In the genomic region with DNA sequence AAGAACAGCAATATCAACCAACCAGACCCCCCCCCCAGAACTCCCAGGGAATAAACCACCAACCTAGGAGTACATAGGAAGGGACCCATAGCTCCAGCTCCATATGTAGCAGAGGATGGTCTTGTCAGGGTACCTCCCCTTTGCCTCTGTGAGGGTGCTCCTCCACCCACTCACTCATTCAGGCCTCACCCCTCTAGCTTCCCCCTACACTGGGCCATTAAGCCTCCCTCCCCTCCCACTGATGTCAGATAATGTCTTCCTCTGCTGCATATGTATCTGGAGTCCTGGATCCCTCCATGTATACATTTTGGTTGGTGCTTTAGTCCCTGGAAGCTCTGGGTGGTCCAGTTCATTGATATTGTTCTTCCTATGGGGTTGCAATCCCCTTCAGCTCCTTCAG, we compare ENCODE assay signal across 20 mouse cellular contexts.
DNase-seq lines count a peak whose midpoint lies in the region; ATAC-seq lines count a peak whose summit lies in the region.
"Had no signal": no experiment of that assay in that cellular context is flagged by ENCODE, and none has a peak within 500 bp of the region (broad histone marks: within the 10 kb centered on the region; RNA-seq: fewer than 3 reads in every experiment).

No protein-coding gene starts in this region.

- peak; percentile 72 for DNase-seq in heart, adult 11 months
- no peak for DNase-seq in heart, adult 9 months (ENCODE audit: low spot score in 2 of 2)
- no peak for DNase-seq in midbrain, embryonic 11.5 days (ENCODE audit: low spot score, missing footprints)
- DNase-seq: adrenal gland, adult 2 months; adrenal gland, postnatal 10 days; adrenal gland, postnatal 25 days; cerebellum, adult 11 months; cerebellum, adult 18-20 months; cerebellum, adult 8-10 months; cerebellum, adult 9-11 months; cerebellum, postnatal 14 days; cerebellum, postnatal 36 days; embryo, embryonic 11 days had no signal

- H3K9ac ChIP-seq in midbrain, embryonic 12.5 days (replicated peaks): no peak overlapping the region
- H3K9ac ChIP-seq in midbrain, embryonic 11.5 days (ENCODE audit: low read length): no peak overlapping the region
- H3K9ac ChIP-seq: embryonic facial prominence, embryonic 13.5 days; embryonic facial prominence, embryonic 15.5 days; forebrain, embryonic 13.5 days; forebrain, embryonic 15.5 days had no signal

- H3K4me3 ChIP-seq in midbrain, embryonic 12.5 days: no peak overlapping the region
- no peak overlapping the region for H3K4me3 ChIP-seq in midbrain, embryonic 11.5 days (ENCODE audit: low read depth, low read length)
- H3K4me3 ChIP-seq: embryonic facial prominence, embryonic 13.5 days; embryonic facial prominence, embryonic 15.5 days; erythroblast, embryonic 14.5 days; forebrain, embryonic 10.5 days; forebrain, embryonic 13.5 days; forebrain, embryonic 15.5 days had no signal

- no peaks in the 10 kb centered on the region for H3K4me1 ChIP-seq in midbrain, embryonic 12.5 days
- no peaks in the 10 kb centered on the region for H3K4me1 ChIP-seq in midbrain, embryonic 11.5 days (ENCODE audit: control insufficient read depth, insufficient read depth, low read length)
- H3K4me1 ChIP-seq: embryonic facial prominence, embryonic 13.5 days; embryonic facial prominence, embryonic 15.5 days; forebrain, embryonic 10.5 days had no signal

- H3K27ac ChIP-seq in midbrain, embryonic 12.5 days (replicated peaks): no peak overlapping the region
- no peak overlapping the region for H3K27ac ChIP-seq in midbrain, embryonic 11.5 days (ENCODE audit: low read depth, low read length)
- H3K27ac ChIP-seq: embryonic facial prominence, embryonic 13.5 days; embryonic facial prominence, embryonic 15.5 days; forebrain, embryonic 10.5 days; forebrain, embryonic 13.5 days; forebrain, embryonic 15.5 days had no signal

- H3K4me2 ChIP-seq in midbrain, embryonic 12.5 days (replicated peaks): no peak overlapping the region
- no peak overlapping the region for H3K4me2 ChIP-seq in midbrain, embryonic 11.5 days
- H3K4me2 ChIP-seq: embryonic facial prominence, embryonic 13.5 days; embryonic facial prominence, embryonic 15.5 days; forebrain, embryonic 13.5 days; forebrain, embryonic 15.5 days had no signal

- H3K9me3 ChIP-seq in midbrain, embryonic 12.5 days: no peaks in the 10 kb centered on the region
- H3K9me3 ChIP-seq in midbrain, embryonic 11.5 days (ENCODE audit: control insufficient read depth, low read length): no peaks in the 10 kb centered on the region
- H3K9me3 ChIP-seq: embryonic facial prominence, embryonic 13.5 days; embryonic facial prominence, embryonic 15.5 days; forebrain, embryonic 10.5 days; forebrain, embryonic 13.5 days; forebrain, embryonic 15.5 days had no signal

- H3K36me3 ChIP-seq in midbrain, embryonic 12.5 days: no peaks in the 10 kb centered on the region
- H3K36me3 ChIP-seq in midbrain, embryonic 11.5 days (ENCODE audit: control insufficient read depth, insufficient read depth, low read length): no peaks in the 10 kb centered on the region
- H3K36me3 ChIP-seq: embryonic facial prominence, embryonic 13.5 days; embryonic facial prominence, embryonic 15.5 days; forebrain, embryonic 10.5 days; forebrain, embryonic 15.5 days had no signal

- no peaks in the 10 kb centered on the region for H3K27me3 ChIP-seq in midbrain, embryonic 12.5 days
- H3K27me3 ChIP-seq in midbrain, embryonic 11.5 days (ENCODE audit: control insufficient read depth, insufficient read depth, low read length): no peaks in the 10 kb centered on the region
- H3K27me3 ChIP-seq: embryonic facial prominence, embryonic 13.5 days; embryonic facial prominence, embryonic 15.5 days; forebrain, embryonic 13.5 days; forebrain, embryonic 15.5 days had no signal

- peak; percentile 56; the same call in 1 of the 2 replicates for ATAC-seq in midbrain, embryonic 12.5 days (ENCODE audit: low FRiP score, low read depth)
- ATAC-seq in midbrain, embryonic 11.5 days (ENCODE audit: low FRiP score): no peak
- ATAC-seq: forebrain, embryonic 15.5 days had no signal
